Mouse (Mus musculus): ENCODE data around the gene Tmcc1. TPM values are rescaled to one million over a fixed set of nuclear protein-coding genes. Genes with fewer than 3 reads are reported as not detected.
A peak's percentile ranks its signal among the peaks of the same experiment; 100 is the strongest.

Tmcc1 gene
- total RNA-seq, 2 experiments from 2014 or later = 79.8 to 99.8 TPM

DNA sequence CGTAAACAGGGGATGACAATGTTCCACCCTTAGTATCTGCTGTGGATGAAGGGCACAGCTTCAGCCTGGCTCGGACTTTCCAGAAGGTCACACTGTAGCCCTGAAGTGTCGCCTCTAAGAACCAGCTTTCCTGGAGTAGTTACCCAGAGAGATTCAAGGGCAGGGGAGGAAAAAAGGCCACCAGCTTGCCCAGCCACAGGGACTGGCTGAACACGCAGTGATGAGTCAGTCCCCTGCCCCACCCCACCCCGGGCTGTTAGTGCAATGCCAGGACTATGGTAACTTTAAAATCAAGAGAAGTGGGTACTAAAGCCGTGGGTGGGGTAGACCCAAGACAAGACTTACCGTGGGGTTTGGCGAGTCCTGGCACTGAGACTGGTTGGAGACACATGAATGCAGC lies 217.7 kb downstream of the Tmcc1 start:
- no peak for ATAC-seq (ENCODE audit: poor library complexity, severe bottlenecking)

DNA sequence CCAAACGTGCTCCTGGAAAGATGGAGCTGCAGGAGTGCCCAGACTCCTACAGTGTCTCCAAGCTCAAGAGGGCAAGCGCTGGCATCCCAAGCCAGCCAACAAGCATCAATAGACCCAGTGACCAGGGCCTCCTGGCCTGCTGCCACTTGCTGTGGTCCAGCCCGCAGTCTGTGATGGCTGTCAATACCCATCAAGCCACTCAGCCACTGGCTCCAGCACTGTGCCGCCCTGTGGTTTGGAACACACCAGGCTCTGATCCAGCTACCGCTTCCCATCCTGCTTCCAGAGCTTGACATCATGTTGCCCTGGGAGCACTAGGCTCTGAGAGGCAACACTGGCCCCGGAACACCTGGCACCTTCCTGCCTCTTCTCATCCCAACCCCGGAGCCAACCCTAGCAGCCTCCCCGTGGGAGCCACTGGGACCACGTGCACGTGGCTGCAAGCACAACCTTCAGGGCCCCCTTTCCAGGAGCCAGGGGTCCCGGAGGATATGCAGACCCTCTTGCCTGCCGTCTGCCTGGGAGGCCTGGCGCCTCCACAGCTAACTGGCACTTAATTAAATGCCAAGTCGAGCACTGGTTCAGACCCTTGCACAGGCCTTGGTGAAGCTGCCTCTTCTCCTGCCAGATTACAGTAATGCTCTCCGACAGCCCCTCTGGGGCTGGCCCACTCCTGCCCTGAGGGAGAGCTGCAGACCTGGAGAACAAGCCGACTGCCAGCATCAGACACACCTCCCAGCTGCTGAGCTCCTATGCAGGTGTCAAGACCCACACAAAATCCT lies 219.2 kb downstream of the Tmcc1 start:
- ATAC-seq (ENCODE audit: poor library complexity, severe bottlenecking) = no peak

GRCm38 (mm10) chr6:115973139-115973875 lies 220.0 kb downstream of the Tmcc1 start:
- ATAC-seq (ENCODE audit: poor library complexity, severe bottlenecking) = peak; percentile 45

DNA sequence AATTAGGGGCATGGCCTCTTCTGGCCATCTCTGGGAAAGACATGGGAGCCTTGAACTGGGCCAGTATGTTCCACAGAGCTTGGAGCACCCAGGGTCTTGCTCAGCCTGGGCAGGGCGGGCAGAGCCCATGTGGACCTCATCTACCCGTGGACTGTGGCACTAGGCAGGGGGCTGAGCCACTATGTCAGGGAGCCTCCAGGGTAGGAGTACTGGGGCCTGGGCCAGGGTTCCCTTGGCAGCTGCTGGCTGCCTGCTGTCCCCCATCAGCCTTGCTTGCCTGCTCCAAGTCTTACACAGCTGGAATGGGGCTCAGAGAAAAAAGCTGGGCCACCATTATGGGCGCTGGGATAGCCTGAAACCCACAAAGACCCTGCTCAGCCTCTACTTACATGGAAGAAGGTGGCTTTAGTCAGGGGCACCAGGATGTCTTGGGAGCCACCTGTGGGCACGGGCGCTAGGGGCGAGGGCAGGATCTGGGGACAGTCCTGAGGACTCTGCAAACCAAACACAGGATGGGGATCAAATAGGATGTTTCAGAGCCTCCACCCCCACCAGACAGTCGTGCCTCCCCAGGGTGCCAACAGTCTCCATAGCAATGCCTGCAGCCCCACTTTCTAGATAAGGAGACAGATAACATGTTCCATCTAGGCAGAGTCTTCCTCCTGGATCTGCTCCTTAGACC lies 221.1 kb downstream of the Tmcc1 start:
- ATAC-seq (ENCODE audit: poor library complexity, severe bottlenecking) = no peak

DNA sequence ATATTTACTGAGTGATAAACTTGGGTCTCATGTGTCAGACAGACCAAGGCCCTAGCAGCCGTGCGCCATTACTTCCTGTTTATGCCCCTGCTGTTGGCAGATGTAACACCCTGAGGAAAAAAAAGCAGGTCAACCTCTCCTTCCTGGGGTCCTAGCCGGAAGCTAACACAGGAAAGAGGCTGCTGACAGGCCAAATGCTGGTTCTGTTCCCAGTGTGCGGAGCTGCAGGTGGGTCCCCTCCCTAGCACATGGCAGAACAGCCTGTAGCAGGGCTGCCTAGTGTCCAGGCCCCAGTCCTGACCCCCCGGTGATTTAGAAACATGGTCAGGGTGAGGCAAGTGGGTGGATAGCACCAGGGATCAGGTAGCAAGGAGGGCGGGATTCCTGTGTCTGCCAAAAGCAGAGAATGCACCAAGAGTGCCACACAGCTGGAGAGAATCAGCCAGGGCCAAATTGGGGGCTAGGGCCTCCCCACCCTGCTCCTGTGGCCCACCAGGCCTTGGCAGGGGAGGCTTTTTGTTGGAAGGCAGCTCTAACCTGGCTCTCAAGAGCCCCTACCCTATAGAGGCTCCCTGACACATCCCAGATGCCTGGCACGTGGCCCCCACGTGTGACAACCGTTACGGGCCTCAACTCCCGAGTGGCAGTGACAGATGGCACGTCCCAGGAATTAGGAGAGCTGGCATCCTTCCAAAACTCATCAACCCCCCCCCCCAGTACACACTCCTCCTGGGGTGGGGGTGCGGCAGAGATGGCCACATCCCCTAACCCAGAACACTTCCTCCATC lies 221.8 kb downstream of the Tmcc1 start:
- ATAC-seq (ENCODE audit: poor library complexity, severe bottlenecking) = no peak

- ATAC-seq (ENCODE audit: poor library complexity, severe bottlenecking) = peak; percentile 67
These were observed 223.3 kb downstream of the Tmcc1 start for GRCm38 (mm10) chr6:115969952-115970351.

- ATAC-seq (ENCODE audit: poor library complexity, severe bottlenecking) = no peak
These were observed 224.2 kb downstream of the Tmcc1 start for GRCm38 (mm10) chr6:115969103-115969502.

GRCm38 (mm10) chr6:115968700-115969099 lies 224.6 kb downstream of the Tmcc1 start:
- ATAC-seq (ENCODE audit: poor library complexity, severe bottlenecking) = no peak; the same call in 1 of the 2 replicates

Other genes starting within 250 kb of the Tmcc1 start
- gene H1foo, start 248.5 kb downstream of the Tmcc1 start, total RNA-seq (2015) = not detected in 2 replicates
- not detected in 2 replicates for gene H1foo, start 248.5 kb downstream of the Tmcc1 start, total RNA-seq (2017)
- gene Plxnd1, start 198.5 kb downstream of the Tmcc1 start, total RNA-seq (2015) = 151 and 156 TPM in 2 replicates
- gene Plxnd1, start 198.5 kb downstream of the Tmcc1 start, total RNA-seq (2017) = 88.0 and 90.9 TPM in 2 replicates
- 58.3 and 67.1 TPM in 2 replicates for gene Washc2, start 14.6 kb upstream of the Tmcc1 start, total RNA-seq (2015)
- 105 and 120 TPM in 2 replicates for gene Washc2, start 14.6 kb upstream of the Tmcc1 start, total RNA-seq (2017)
- 23.6 and 25.9 TPM in 2 replicates for gene Zfand4, start 70.7 kb upstream of the Tmcc1 start, total RNA-seq (2015)
- gene Zfand4, start 70.7 kb upstream of the Tmcc1 start, total RNA-seq (2017) = 12.0 and 23.0 TPM in 2 replicates
- gene March8, start 144.5 kb upstream of the Tmcc1 start, total RNA-seq (2015) = 4.7 and 8.4 TPM in 2 replicates
- gene March8, start 144.5 kb upstream of the Tmcc1 start, total RNA-seq (2017) = 15.1 and 15.2 TPM in 2 replicates

All from megakaryocyte, adult 5-6 weeks (primary cell).